Mouse (Mus musculus) olfactory bulb, adult 2 months (tissue): Measurements from ENCODE around the gene Nrbf2.

Source experiments
- CTCF ChIP-seq: fragments of 200-500 bp; IDR thresholded peaks from 2 replicates; pipeline ENCODE4 v1.5.1; 2012; ENCODE audit warnings: low read depth, mild to moderate bottlenecking, low read length, moderate library complexity; ENCODE audit not compliant: insufficient read depth
- POLR2A ChIP-seq: fragments of 200-500 bp; IDR thresholded peaks from 2 replicates; pipeline ENCODE4 v1.6.1; 2012; ENCODE audit warnings: mild to moderate bottlenecking, low read depth, low read length, moderate library complexity; ENCODE audit not compliant: insufficient read depth

DNA sequence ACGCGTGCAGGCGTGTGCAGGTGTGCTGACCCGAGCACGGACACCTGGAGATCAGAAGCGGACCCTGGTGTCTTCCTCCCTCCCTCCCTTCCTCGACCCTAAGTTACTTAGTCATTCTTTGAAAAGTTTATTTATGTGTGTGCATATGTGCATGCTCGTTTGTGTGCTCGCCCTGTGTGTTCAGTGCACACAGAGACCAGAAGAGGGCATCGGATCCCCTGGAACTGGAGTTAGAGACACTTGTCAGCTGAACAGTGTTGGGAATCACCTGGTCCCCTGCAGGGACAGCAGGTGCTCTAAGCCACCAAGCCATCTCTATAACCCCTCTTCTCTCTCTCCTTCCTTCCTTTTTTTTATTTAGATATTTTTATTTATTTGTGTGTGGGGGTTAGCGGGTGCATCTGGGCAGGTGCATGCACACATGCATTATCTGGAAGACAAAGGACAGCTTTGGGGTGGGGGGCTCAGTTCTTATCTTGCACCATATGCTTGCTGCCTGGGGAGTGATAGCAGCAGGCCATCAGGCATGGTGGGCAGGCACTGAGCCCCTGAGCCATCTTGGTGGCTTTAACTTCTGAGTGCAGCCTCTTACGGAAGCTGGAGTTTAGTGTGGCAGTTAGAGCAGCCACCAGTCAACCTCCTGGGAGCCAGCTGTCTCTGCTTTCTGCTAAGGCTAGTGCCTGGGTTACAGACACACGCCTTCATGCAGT is 34.1 kb upstream of the Nrbf2 start:
- TF ChIP-seq CTCF (no peak), POLR2A (no peak)
